Mouse (Mus musculus) adrenal gland, postnatal 14 days (tissue): ENCODE data around the gene Syt13. TPM values are rescaled to one million over a fixed set of nuclear protein-coding genes. Genes with fewer than 3 reads are reported as not detected.

Experiments
- DNase-seq: peaks from one replicate; pipeline ENCODE4 v3.0.0; 2021; ENCODE audit warnings: mixed read lengths
- total RNA-seq: library from RNA; stranded (reverse); gene quantifications from 2 replicates; pipeline ENCODE4 v1.2.3, GENCODE M21; 2021

Syt13 gene
- total RNA-seq, 1 experiment from 2014 or later: 1.0 TPM

DNA sequence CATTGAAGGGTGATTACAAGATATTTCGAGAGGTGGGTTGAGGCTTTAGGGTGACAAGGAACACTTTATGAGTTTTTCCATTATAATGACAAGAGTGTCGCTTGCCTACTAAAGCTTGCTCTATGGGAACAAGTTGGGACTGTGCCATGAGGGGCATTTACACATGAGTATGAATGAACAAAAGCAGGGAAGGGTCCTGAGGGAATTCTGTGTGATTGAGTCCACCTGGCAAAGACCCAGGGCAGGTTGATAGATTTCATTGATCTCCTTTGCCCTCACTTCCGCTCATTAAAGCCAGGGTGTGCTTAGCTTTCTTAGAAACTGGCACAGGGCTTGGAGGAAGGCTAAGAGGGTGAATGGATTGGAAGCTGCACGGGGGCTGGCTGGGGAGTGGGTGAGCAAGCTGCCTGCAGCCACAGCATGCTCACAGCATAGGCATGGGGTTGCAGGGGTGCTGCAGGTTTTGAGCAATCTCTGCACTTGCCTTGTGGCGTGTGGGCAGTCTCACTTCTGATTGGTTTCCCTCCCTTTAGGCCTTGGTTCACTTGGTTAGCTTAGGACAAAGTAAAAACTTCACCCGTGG lies 9.9 kb downstream of the Syt13 start:
- no peak for DNase-seq

- DNase-seq: no peak
Observed at GRCm38 (mm10) chr2:92929696-92930095, 14.8 kb downstream of the Syt13 start.

DNA sequence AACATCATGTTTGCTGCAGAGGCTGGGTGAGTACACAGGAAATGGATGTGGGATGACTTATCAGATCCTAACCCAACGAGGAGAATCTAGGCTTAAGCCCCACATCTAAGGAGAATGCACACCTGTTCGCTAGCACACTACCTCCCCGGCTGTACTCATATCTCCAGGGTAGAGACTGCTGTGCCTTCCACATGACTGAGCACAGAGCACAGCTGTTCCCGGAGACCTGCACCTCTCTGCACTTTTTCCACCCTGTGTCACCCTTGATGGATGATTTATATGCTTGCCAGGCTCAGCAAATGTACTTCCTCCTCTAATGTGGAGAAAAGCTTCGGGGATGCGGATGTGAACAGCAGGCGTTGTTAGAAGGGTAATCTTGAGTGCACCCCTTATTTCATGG lies 16.2 kb downstream of the Syt13 start:
- DNase-seq: no peak

GRCm38 (mm10) chr2:92933379-92933778 lies 18.5 kb downstream of the Syt13 start:
- DNase-seq: no peak

DNA sequence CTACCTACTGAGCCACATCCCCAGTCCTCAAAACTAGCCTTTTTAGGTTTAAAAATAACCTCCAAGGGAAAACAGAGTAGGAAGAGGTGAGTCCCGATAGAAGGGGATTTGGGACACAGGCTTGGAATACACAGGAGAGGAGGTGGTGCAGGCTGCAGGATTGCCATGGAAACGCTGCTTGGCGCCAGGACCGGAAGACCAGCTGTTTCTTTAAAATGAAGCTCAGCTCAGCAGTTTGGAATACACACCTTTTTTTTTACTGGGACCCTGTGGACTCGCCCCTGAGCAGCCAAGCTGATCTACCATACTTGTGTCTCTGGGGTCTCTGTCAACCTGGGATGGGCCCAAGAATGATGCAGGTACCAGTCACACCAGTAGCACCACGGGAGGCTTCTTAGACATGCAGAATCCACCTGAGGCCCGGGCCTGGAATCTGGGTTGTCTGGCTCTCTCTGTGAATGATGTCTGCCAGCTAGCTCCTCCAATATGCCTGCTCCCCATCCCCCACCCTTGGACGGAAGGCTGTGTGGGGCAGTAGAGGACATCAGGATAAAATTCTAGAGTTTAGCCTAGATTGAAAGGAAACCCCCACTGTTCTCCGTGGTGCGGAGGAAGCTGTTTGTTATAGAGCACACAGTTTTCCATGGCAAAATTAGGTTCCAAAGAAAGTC lies 19.5 kb downstream of the Syt13 start:
- no peak for DNase-seq

- DNase-seq: no peak
Observed at GRCm38 (mm10) chr2:92935483-92935882, 20.6 kb downstream of the Syt13 start.

DNA sequence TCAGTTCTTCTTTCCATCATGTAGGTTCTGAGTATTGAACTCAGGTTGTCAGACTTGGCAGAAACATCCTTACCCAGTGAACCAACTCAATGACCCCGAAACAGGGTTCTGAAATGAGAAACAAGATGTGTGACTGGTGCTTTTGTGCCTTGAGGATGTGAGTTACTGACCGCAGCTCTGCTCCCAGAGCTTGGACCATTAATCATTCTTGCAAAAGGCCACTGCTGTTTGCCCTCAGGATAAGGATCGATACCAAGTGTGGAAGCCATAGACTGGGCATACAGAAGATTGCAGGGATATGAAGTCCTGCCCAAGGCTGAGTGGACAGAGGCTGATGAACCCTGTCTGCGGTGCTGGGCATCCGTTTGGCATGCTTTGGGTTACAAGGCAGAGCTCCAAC lies 23.2 kb downstream of the Syt13 start:
- DNase-seq: no peak

GRCm38 (mm10) chr2:92938827-92939226 lies 23.9 kb downstream of the Syt13 start:
- DNase-seq: peak; percentile 8

- DNase-seq: no peak
Observed at GRCm38 (mm10) chr2:92940963-92941362, 26.1 kb downstream of the Syt13 start.

GRCm38 (mm10) chr2:92941463-92941862 lies 26.6 kb downstream of the Syt13 start:
- no peak for DNase-seq

- DNase-seq: peak; percentile 61
Observed at GRCm38 (mm10) chr2:92943406-92943805, 28.5 kb downstream of the Syt13 start.

GRCm38 (mm10) chr2:92944356-92944755 lies 29.5 kb downstream of the Syt13 start:
- no peak for DNase-seq

GRCm38 (mm10) chr2:92945125-92945746 lies 30.3 kb downstream of the Syt13 start:
- DNase-seq: peak; percentile 28

DNA sequence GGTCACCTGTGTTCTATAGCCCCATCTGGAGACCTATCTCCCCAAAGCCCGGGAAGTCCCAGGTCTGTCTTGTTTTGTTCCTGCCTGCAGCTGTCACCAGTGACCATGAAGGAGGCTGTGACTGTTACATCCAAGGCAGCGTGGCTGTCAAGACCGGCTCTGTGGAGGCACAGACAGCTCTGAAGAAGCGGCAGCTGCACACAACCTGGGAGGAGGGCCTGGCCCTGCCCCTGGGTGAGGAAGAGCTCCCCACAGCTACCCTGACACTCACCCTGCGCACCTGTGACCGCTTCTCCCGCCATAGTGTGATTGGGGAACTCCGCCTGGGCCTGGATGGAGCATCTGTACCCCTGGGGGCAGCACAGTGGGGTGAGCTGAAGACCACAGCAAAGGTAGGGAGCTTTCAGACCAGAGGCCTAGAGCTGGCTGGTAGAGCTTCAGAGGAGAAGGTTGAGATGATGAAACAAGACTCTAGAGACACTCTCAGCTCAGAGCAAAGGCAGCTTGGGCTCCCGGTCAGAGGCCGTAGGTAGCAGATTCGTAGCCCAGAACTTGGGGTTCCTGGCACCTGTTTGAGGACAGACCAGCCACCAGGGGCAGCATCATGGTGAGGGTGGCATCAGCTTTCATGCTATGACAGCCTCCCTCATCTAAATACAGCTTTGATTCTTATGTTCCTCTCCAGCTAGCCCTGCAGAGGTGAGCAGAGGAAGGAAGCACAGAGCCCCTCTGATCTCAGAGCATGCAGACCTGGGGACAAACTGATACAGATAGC lies 31.1 kb downstream of the Syt13 start:
- no peak for DNase-seq

GRCm38 (mm10) chr2:92947981-92948698 lies 33.2 kb downstream of the Syt13 start:
- DNase-seq: peak; percentile 62

DNA sequence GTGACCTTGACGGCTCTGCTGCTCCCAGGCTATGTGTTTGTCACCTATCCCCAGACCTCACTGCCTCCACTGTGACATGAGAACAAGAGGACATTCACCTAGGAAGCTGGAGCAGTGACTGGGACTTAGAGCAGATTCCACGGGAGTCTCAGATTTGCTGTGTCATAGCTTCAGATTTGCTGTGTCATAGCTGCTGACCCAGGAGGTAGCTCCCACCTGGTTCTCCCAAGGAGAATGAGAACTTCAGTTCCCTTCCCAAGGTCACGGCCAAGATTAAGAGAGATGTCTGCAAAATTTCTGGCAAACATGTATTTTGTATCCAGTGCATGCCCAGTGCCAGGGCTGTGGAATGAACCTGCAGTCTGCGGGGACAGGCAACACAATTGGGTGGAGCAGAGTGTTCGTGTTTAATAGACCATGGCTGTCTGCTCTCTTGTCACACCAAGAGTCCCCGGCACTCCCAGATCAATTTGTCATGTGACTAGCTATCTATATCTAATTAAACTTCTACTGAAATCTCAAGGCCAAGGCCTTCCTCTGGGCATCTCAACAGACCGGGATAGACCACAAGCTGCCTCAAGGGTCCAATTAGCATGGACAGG lies 33.9 kb downstream of the Syt13 start:
- DNase-seq: no peak

- no peak for DNase-seq
Observed at GRCm38 (mm10) chr2:92949518-92949917, 34.6 kb downstream of the Syt13 start.

DNA sequence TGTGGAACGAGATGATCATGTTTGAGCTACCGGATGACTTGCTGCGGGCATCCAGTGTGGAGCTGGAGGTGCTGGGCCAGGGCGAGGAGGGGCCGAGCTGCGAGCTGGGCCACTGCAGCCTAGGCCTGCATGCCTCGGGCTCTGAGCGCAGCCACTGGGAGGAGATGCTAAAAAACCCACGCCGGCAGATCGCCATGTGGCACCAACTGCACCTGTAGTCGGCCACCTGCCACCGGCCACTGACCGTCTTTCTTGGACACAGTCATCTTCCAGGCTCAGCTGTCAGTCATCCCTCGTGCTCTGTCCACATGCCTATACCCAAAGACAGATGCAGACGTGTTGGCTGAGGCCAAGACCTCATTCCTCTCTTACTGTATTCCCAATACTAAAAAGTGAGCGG lies 38.6 kb downstream of the Syt13 start:
- no peak for DNase-seq

DNA sequence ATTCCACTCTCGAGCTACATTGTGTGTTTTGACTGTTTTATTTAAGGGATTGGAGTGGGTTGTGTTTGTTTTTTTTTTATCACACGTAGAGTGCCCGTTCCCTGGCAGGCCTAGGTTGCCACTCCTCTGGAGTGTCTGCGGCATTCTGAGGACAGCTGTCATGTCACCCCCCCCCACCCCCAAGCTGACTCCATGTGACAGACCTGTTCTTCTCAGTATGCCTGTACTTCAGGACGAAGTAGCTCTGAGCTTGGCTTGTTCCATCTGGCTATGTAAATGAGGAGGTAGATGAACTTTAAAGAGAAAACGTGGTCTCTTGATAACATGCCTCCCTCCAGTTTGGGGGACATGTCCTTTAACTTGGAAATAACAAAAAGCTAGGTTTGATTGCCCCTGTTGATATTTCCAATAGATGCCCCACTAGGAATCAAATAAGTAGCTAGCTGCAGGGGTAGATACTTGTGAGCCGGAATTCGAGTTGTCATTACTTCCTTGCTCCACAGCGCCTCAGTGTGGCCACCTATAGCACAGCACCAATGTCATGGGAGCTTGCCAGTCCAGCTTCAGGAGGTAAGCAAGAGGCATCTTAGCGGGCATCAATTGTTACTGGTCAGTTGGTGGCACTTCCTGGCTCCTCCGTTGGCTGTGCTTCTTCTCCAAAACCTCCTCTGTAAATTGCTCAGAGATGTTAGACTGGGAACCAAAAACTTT lies 39.7 kb downstream of the Syt13 start:
- DNase-seq: peak; percentile 86

DNA sequence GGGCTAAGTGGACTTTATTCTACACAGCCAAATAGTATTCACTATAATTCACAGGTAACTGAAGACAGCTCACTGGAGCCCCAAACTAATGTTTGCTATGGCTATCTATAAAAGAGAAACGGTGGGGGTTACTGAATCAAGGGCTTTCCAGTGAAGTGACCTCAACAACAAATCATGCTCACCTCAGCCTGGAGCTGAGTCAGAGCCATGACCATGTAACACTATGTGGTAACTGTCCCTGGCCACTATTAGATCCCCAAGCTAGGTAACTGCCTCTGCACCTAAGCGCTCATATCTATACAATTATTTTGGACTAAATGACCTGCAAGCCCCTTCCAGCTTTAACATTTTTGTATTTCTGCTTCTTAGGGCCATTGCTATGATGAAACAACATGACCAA lies 42.0 kb downstream of the Syt13 start:
- peak; percentile 24 for DNase-seq

- no peak for DNase-seq
Observed at GRCm38 (mm10) chr2:92958640-92959039, 43.7 kb downstream of the Syt13 start.
